Mouse (Mus musculus) liver, postnatal 0 days (tissue): Measurements from ENCODE around the gene Gna13.

Source experiments
- CTCF ChIP-seq: sonication (generic); IDR thresholded peaks from 2 replicates; pipeline ENCODE4 v1.5.1; 2016; ENCODE audit warnings: antibody characterized with exemption, low read depth
- EP300 ChIP-seq: IDR thresholded peaks from 2 replicates; pipeline ENCODE4 v1.6.1; 2016; ENCODE audit warnings: antibody characterized with exemption, low read depth, mild to moderate bottlenecking

DNA sequence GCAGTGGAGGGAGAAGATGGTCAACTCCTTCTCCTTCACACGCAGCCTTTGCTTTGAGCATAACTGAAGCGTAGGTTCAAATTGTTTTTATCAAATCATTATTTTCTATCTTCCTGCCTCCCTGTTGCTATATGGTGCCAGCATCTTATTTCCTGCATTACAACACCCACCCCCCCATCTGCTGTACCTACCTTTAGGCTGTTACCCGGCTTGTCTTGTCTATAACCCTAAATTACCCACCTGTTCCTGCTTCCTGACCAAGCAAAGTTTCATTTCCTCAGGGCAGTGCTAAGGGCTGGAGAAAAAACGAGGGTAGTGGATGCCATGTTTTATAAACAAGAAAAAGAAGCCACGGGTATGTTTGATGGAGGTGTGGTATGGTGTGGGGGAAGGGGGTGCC is 58.6 kb downstream of the Gna13 start:
- TF ChIP-seq EP300 (no peak), CTCF (no peak)
